Mouse (Mus musculus) bone marrow, adult 2 months (tissue): Measurements from ENCODE around the gene Gh. TPM values are rescaled to one million over a fixed set of nuclear protein-coding genes. Genes with fewer than 3 reads are reported as not detected.
"Not testable (repeated sequence)": the region's sequence is repeated elsewhere in the genome, so short reads cannot be mapped to it uniquely, and the experiment has no call there.

Experiments
- H3K27ac ChIP-seq: fragments of 200-500 bp; 2 replicates; pipeline ENCODE4 v1.5.1; 2012; ENCODE audit warnings: low read depth, mild to moderate bottlenecking, control low read depth, inconsistent platforms, low read length; ENCODE audit not compliant: control insufficient read depth, poor library complexity, insufficient read depth
- H3K4me1 ChIP-seq: fragments of 200-500 bp; 2 replicates; pipeline ENCODE4 v1.6.1; 2011; ENCODE audit warnings: low read length; ENCODE audit not compliant: control insufficient read depth, insufficient read depth
- H3K4me3 ChIP-seq: fragments of 200-500 bp; replicated peaks from 2 replicates; pipeline ENCODE3; 2011; ENCODE audit warnings: mild to moderate bottlenecking, low read depth, low read length, control low read depth; ENCODE audit not compliant: control insufficient read depth
- CTCF ChIP-seq: fragments of 200-500 bp; IDR thresholded peaks from 2 replicates; pipeline ENCODE4 v1.5.1; 2011; ENCODE audit warnings: low read length, control low read depth; ENCODE audit not compliant: control insufficient read depth, insufficient read depth
- POLR2A ChIP-seq: fragments of 200-500 bp; IDR thresholded peaks from 2 replicates; pipeline ENCODE4 v1.6.1; 2011; ENCODE audit warnings: low read depth, mild to moderate bottlenecking, control low read depth, low read length, borderline replicate concordance; ENCODE audit not compliant: control insufficient read depth
- WGBS: fragments of 180-500 bp; shearing (Covaris S2); methylation state at CpG from one replicate; pipeline ENCODE4 v1.1.7; 2018; 5-methylcytosine and 5-hydroxymethylcytosine counted together
- polyA plus RNA-seq: library from polyadenylated mRNA; stranded (reverse); fragments of >200 nt; gene quantifications from 2 replicates; pipeline ENCODE4 v1.2.4, GENCODE M21; 2011; ENCODE audit warnings: low replicate concordance; ENCODE audit not compliant: missing spikeins, insufficient read depth, insufficient read length

The Gh gene
- polyA plus RNA-seq = not detected in 2 replicates

GRCm38 (mm10) chr11:106301765-106302164 is at the start of gene Gh:
Gene Gh (minus strand): TSS chr11:106301865.
- Histone ChIP-seq H3K27ac (no peak within 1 kb of the TSS), H3K4me3 (no peak within 1 kb of the TSS), H3K4me1 (no peaks in the 10 kb centered on the region; the same call in 1 of the 2 replicates)
- 76% methylated on average over 9 of the region's 9 CpGs for WGBS
- TF ChIP-seq CTCF (no peak), POLR2A (no peak)

GRCm38 (mm10) chr11:106351253-106351652 is 49.6 kb upstream of the Gh start:
- 71% methylated on average over 3 of the region's 3 CpGs for WGBS
- Histone ChIP-seq H3K4me1 (peaks cover 5% of the 10 kb centered on the region), H3K4me3 (no peak overlapping the region), H3K27ac (no peak overlapping the region)
- no peak for TF ChIP-seq POLR2A
- no peak for TF ChIP-seq CTCF

GRCm38 (mm10) chr11:106350853-106351252 is 49.2 kb upstream of the Gh start:
- no peak overlapping the region for H3K27ac ChIP-seq
- WGBS = 88% methylated on average over 5 of the region's 5 CpGs
- peaks cover 4% of the 10 kb centered on the region for H3K4me1 ChIP-seq
- no peak overlapping the region for H3K4me3 ChIP-seq
- TF ChIP-seq POLR2A (no peak), CTCF (no peak)

GRCm38 (mm10) chr11:106349772-106350171 is 48.1 kb upstream of the Gh start:
- H3K4me1 ChIP-seq = no peaks in the 10 kb centered on the region; the same call in 1 of the 2 replicates
- TF ChIP-seq POLR2A (no peak), CTCF (no peak)
- 65% methylated on average over 6 of the region's 6 CpGs for WGBS
- no peak overlapping the region for H3K4me3 ChIP-seq
- H3K27ac ChIP-seq = no peak overlapping the region

GRCm38 (mm10) chr11:106344910-106345309 is 43.2 kb upstream of the Gh start:
- Histone ChIP-seq H3K27ac (no peak overlapping the region), H3K4me1 (no peaks in the 10 kb centered on the region), H3K4me3 (no peak overlapping the region)
- 79% methylated on average over 6 of the region's 6 CpGs for WGBS
- TF ChIP-seq POLR2A (no peak), CTCF (no peak)

GRCm38 (mm10) chr11:106340990-106341520 is 39.4 kb upstream of the Gh start:
- Histone ChIP-seq H3K27ac (no peak overlapping the region), H3K4me3 (no peak overlapping the region), H3K4me1 (no peaks in the 10 kb centered on the region)
- WGBS = 24% methylated on average over 9 of the region's 9 CpGs
- TF ChIP-seq CTCF (no peak), POLR2A (no peak)

GRCm38 (mm10) chr11:106339323-106339722 is 37.7 kb upstream of the Gh start:
- H3K4me1 ChIP-seq, H3K4me3 ChIP-seq, H3K27ac ChIP-seq: not testable (repeated sequence)
- 76% methylated on average over 4 of the region's 4 CpGs for WGBS

GRCm38 (mm10) chr11:106338870-106339269 is 37.2 kb upstream of the Gh start:
- Histone ChIP-seq H3K27ac (no peak overlapping the region), H3K4me3 (no peak overlapping the region), H3K4me1 (peaks cover 7% of the 10 kb centered on the region)
- TF ChIP-seq CTCF (no peak), POLR2A (no peak)
- WGBS = 76% methylated on average over 7 of the region's 7 CpGs

GRCm38 (mm10) chr11:106338029-106338428 is 36.4 kb upstream of the Gh start:
- peaks cover 7% of the 10 kb centered on the region for H3K4me1 ChIP-seq
- TF ChIP-seq POLR2A = no peak
- no peak for TF ChIP-seq CTCF
- WGBS = 75% methylated on average over 5 of the region's 5 CpGs
- no peak overlapping the region for H3K27ac ChIP-seq
- no peak overlapping the region for H3K4me3 ChIP-seq
